8 mouse cellular contexts compared by ENCODE assay signal in the genomic region with DNA sequence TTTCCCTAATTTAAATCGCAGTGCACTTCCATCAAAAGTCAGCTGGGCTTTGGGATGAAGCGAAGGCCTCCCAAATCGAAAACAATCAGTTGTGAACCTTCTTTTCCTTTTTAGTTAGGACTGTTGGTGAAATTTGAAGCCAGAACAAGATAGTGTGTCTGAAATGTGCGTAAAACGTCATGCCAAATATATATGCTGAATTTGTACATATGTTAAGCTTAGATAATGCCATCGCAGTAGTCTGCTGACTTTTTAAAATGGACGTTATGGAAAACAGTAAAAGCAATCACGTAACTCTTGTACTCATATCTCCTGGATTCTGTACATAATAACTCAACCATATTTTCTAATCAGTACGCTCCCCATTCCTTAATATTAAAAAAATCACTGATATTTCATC. TPM values are rescaled to one million over a fixed set of nuclear protein-coding genes. Genes with fewer than 3 reads are reported as not detected.
A peak's percentile ranks its signal among the peaks of the same experiment; 100 is the strongest.
DNase-seq lines count a peak whose midpoint lies in the region; ATAC-seq and TF ChIP-seq lines count a peak whose summit lies in the region.

No protein-coding gene starts in this region.

- H3K4me3 ChIP-seq in layer of hippocampus, adult 2 months = peak overlapping the region; percentile 83
- H3K4me3 ChIP-seq in hindbrain, embryonic 15.5 days = peak overlapping the region; percentile 97
- H3K4me3 ChIP-seq in midbrain, embryonic 16.5 days (ENCODE audit: low read depth, low read length) = peak overlapping the region; percentile 100

- no peaks in the 10 kb centered on the region for H3K27me3 ChIP-seq in hindbrain, embryonic 15.5 days
- no peaks in the 10 kb centered on the region for H3K27me3 ChIP-seq in midbrain, embryonic 16.5 days (ENCODE audit: control insufficient read depth, insufficient read depth, low read depth, low read length)

- peak overlapping the region; percentile 95; the same call in 1 of the 2 replicates for H3K27ac ChIP-seq in layer of hippocampus, adult 2 months
- H3K27ac ChIP-seq in hindbrain, embryonic 15.5 days (replicated peaks) = peak overlapping the region; percentile 94; the same call in 1 of the 2 replicates
- H3K27ac ChIP-seq in midbrain, embryonic 16.5 days (ENCODE audit: low read length) = no peak overlapping the region

- peaks cover 22% of the 10 kb centered on the region for H3K4me1 ChIP-seq in hindbrain, embryonic 15.5 days (replicated peaks)
- H3K4me1 ChIP-seq in midbrain, embryonic 16.5 days (ENCODE audit: control insufficient read depth, insufficient read depth, low read length) = peaks cover 20% of the 10 kb centered on the region

- no peak for TF ChIP-seq CTCF in layer of hippocampus, adult 2 months (conservative IDR thresholded peaks at IDR 0.05)

- no peaks in the 10 kb centered on the region for H3K9me3 ChIP-seq in hindbrain, embryonic 15.5 days
- H3K9me3 ChIP-seq in midbrain, embryonic 16.5 days (replicated peaks; ENCODE audit: control insufficient read depth, low read length, poor library complexity, severe bottlenecking) = no peaks in the 10 kb centered on the region

- 0 out of 2 replicates have a peak, but pooled peaks cover 3% of the 10 kb centered on the region for H3K36me3 ChIP-seq in hindbrain, embryonic 15.5 days
- H3K36me3 ChIP-seq in midbrain, embryonic 16.5 days (ENCODE audit: control insufficient read depth, insufficient read depth, low read length) = no peaks in the 10 kb centered on the region

- no peak for ATAC-seq in hindbrain, embryonic 15.5 days (ENCODE audit: low FRiP score, low read depth)
- ATAC-seq in midbrain, embryonic 16.5 days = no peak

- WGBS in hindbrain, embryonic 15.5 days = 31% methylated on average over 9 of the region's 9 CpGs
- WGBS in midbrain, embryonic 16.5 days = 34% methylated on average over 9 of the region's 9 CpGs

- H3K9ac ChIP-seq in hindbrain, embryonic 15.5 days = peak overlapping the region; percentile 91
- H3K9ac ChIP-seq in midbrain, embryonic 16.5 days (ENCODE audit: low read depth, low read length) = peak overlapping the region; percentile 91

- DNase-seq in layer of hippocampus, adult 2 months (ENCODE audit: low spot score in 2 of 2) = no peak
- no peak for DNase-seq in layer of hippocampus, adult 9-11 months
- DNase-seq in c-Kit-positive CD71-negative TER-119-negative erythroid progenitor cells, embryonic 14.5 days (ENCODE audit: low read depth) = peak; percentile 10
- DNase-seq in embryo, embryonic 9.5 days (ENCODE audit: extremely low spot score) = no peak
- no peak for DNase-seq in kidney, postnatal 36 days
- DNase-seq in embryo, embryonic 10 days (ENCODE audit: low spot score) = no peak

- H3K4me2 ChIP-seq in hindbrain, embryonic 15.5 days = peak overlapping the region; percentile 90
- H3K4me2 ChIP-seq in midbrain, embryonic 16.5 days (ENCODE audit: low read length) = peak overlapping the region; percentile 99

RNA-seq across cellular contexts. Expression of gene Wapl, which starts 1.2 kb away (rescaled TPM):
- 10 to 100 TPM; 56.3 to 58.7 TPM for total RNA-seq in layer of hippocampus, adult 2 months (2021)
- polyA plus RNA-seq in hindbrain, embryonic 15.5 days (2015; fragmentation: Nextera tagmentation; extraction: Ambion mirVana) = 12.3 and 14.8 TPM in 2 replicates
- polyA plus RNA-seq in midbrain, embryonic 16.5 days (2015; fragmentation: Nextera tagmentation; extraction: Ambion mirVana) = 10.8 and 12.6 TPM in 2 replicates
